9 mouse cellular contexts compared by ENCODE assay signal in genomic region chr3:85970742-85971598, GRCm38 (mm10). TPM values are rescaled to one million over a fixed set of nuclear protein-coding genes. Genes with fewer than 3 reads are reported as not detected.
A peak's percentile ranks its signal among the peaks of the same experiment; 100 is the strongest.
DNase-seq lines count a peak whose midpoint lies in the region; ATAC-seq and TF ChIP-seq lines count a peak whose summit lies in the region.
"Had no signal": no experiment of that assay in that cellular context is flagged by ENCODE, and none has a peak within 500 bp of the region (broad histone marks: within the 10 kb centered on the region; RNA-seq: fewer than 3 reads in every experiment).

Sh3d19 (plus strand) TSS chr3:85971109.

- under 1% methylated on average over 72 of the region's 73 CpGs for WGBS in forebrain, embryonic 10.5 days
- under 1% methylated on average over 57 of the region's 73 CpGs for WGBS in heart, embryonic 11.5 days (ENCODE audit: insufficient replicate concordance)
- WGBS in kidney, embryonic 16.5 days = under 1% methylated on average over 47 of the region's 73 CpGs
- WGBS in midbrain, embryonic 16.5 days = under 1% methylated on average over 46 of the region's 73 CpGs
- 0% methylated on average over 66 of the region's 73 CpGs for WGBS in stomach, postnatal 0 days

- TF ChIP-seq EP300 in stomach, postnatal 0 days (optimal IDR thresholded peaks at IDR 0.05) = no peak

- H3K9ac ChIP-seq in heart, embryonic 11.5 days (ENCODE audit: low read depth, low read length) = peak within 1 kb of the TSS; percentile 79
- H3K9ac ChIP-seq in kidney, embryonic 16.5 days (replicated peaks; ENCODE audit: low read length) = peak within 1 kb of the TSS; percentile 96
- peak within 1 kb of the TSS; percentile 93 for H3K9ac ChIP-seq in midbrain, embryonic 16.5 days (ENCODE audit: low read depth, low read length)
- H3K9ac ChIP-seq in stomach, postnatal 0 days (ENCODE audit: low read length) = peak within 1 kb of the TSS; percentile 91

- H3K27ac ChIP-seq in forebrain, embryonic 10.5 days = peak within 1 kb of the TSS; percentile 92
- peak within 1 kb of the TSS; percentile 68 for H3K27ac ChIP-seq in heart, embryonic 11.5 days (ENCODE audit: low read depth, low read length)
- peak within 1 kb of the TSS; percentile 95 for H3K27ac ChIP-seq in kidney, embryonic 16.5 days (ENCODE audit: low read length)
- peak within 1 kb of the TSS; percentile 79 for H3K27ac ChIP-seq in midbrain, embryonic 16.5 days (ENCODE audit: low read length)
- H3K27ac ChIP-seq in stomach, postnatal 0 days (replicated peaks) = peak within 1 kb of the TSS; percentile 96

- no peak for TF ChIP-seq CTCF in brain, embryonic 14.5 days (IDR thresholded peaks at IDR 0.05; ENCODE audit: borderline replicate concordance, extremely low read depth, insufficient read depth, insufficient read length)
- peak; percentile 27 for TF ChIP-seq CTCF in stomach, postnatal 0 days (IDR thresholded peaks at IDR 0.05; ENCODE audit: low read depth)

- H3K4me1 ChIP-seq in forebrain, embryonic 10.5 days = peaks cover 34% of the 10 kb centered on the region
- H3K4me1 ChIP-seq in heart, embryonic 11.5 days (ENCODE audit: control insufficient read depth, insufficient read depth, low read length) = peaks cover 6% of the 10 kb centered on the region; the same call in 1 of the 2 replicates
- peaks cover 41% of the 10 kb centered on the region for H3K4me1 ChIP-seq in kidney, embryonic 16.5 days (ENCODE audit: insufficient read depth, low read length)
- H3K4me1 ChIP-seq in midbrain, embryonic 16.5 days (ENCODE audit: control insufficient read depth, insufficient read depth, low read length) = peaks cover 14% of the 10 kb centered on the region
- no peaks in the 10 kb centered on the region for H3K4me1 ChIP-seq in stomach, postnatal 0 days (replicated peaks; ENCODE audit: control insufficient read depth, insufficient read depth)

- H3K27me3 ChIP-seq in forebrain, embryonic 10.5 days (ENCODE audit: poor library complexity, severe bottlenecking) = 0 out of 2 replicates have a peak, but pooled peaks cover 6% of the 10 kb centered on the region
- H3K27me3 ChIP-seq in heart, embryonic 11.5 days (ENCODE audit: control insufficient read depth, insufficient read depth, low read length) = no peaks in the 10 kb centered on the region
- no peaks in the 10 kb centered on the region for H3K27me3 ChIP-seq in kidney, embryonic 16.5 days (ENCODE audit: insufficient read depth, low read length)
- no peaks in the 10 kb centered on the region for H3K27me3 ChIP-seq in midbrain, embryonic 16.5 days (ENCODE audit: control insufficient read depth, insufficient read depth, low read depth, low read length)
- no peaks in the 10 kb centered on the region for H3K27me3 ChIP-seq in stomach, postnatal 0 days (ENCODE audit: control insufficient read depth, insufficient read depth, low read length)

- H3K4me3 ChIP-seq in forebrain, embryonic 10.5 days = peak within 1 kb of the TSS; percentile 86
- H3K4me3 ChIP-seq in heart, embryonic 11.5 days (ENCODE audit: low read depth, low read length) = peak within 1 kb of the TSS; percentile 76
- H3K4me3 ChIP-seq in kidney, embryonic 16.5 days (ENCODE audit: low read length) = peak within 1 kb of the TSS; percentile 87
- H3K4me3 ChIP-seq in midbrain, embryonic 16.5 days (ENCODE audit: low read depth, low read length) = peak within 1 kb of the TSS; percentile 70
- peak within 1 kb of the TSS; percentile 96 for H3K4me3 ChIP-seq in stomach, postnatal 0 days (ENCODE audit: low read depth, low read length)

- peak; percentile 60 for TF ChIP-seq POLR2A in brain, embryonic 14.5 days (IDR thresholded peaks at IDR 0.05; ENCODE audit: borderline replicate concordance, extremely low read depth, insufficient read depth, insufficient read length, poor library complexity, severe bottlenecking)

- peak; percentile 84 for DNase-seq in 3T3-L1 (ENCODE audit: low read depth, low spot score)
- peak; percentile 86 for DNase-seq in brain, embryonic 14.5 days (ENCODE audit: low read depth)
- peak; percentile 78 for DNase-seq in forebrain, embryonic 10.5 days (ENCODE audit: extremely low spot score, low spot score)
- DNase-seq in liver = peak; percentile 81
- DNase-seq in stomach, postnatal 0 days (ENCODE audit: low spot score) = peak; percentile 93

- H3K36me3 ChIP-seq in forebrain, embryonic 10.5 days (replicated peaks) = no peaks in the 10 kb centered on the region
- H3K36me3 ChIP-seq in heart, embryonic 11.5 days (ENCODE audit: control insufficient read depth, insufficient read depth, low read length) = no peaks in the 10 kb centered on the region
- H3K36me3 ChIP-seq in kidney, embryonic 16.5 days (ENCODE audit: insufficient read depth, low read length) = no peaks in the 10 kb centered on the region
- H3K36me3 ChIP-seq in midbrain, embryonic 16.5 days (ENCODE audit: control insufficient read depth, insufficient read depth, low read length) = no peaks in the 10 kb centered on the region
- no peaks in the 10 kb centered on the region for H3K36me3 ChIP-seq in stomach, postnatal 0 days (ENCODE audit: control insufficient read depth, insufficient read depth, low read length)
- H3K36me3 ChIP-seq: G1E had no signal

- peak within 1 kb of the TSS; percentile 88 for H3K4me2 ChIP-seq in heart, embryonic 11.5 days
- peak within 1 kb of the TSS; percentile 83 for H3K4me2 ChIP-seq in kidney, embryonic 16.5 days (replicated peaks; ENCODE audit: low read depth, low read length)
- H3K4me2 ChIP-seq in midbrain, embryonic 16.5 days (ENCODE audit: low read length) = peak within 1 kb of the TSS; percentile 88
- H3K4me2 ChIP-seq in stomach, postnatal 0 days (replicated peaks; ENCODE audit: low read depth) = peak within 1 kb of the TSS; percentile 81

- no peaks in the 10 kb centered on the region for H3K9me3 ChIP-seq in forebrain, embryonic 10.5 days
- no peaks in the 10 kb centered on the region for H3K9me3 ChIP-seq in heart, embryonic 11.5 days (replicated peaks; ENCODE audit: control insufficient read depth, low read length)
- H3K9me3 ChIP-seq in kidney, embryonic 16.5 days (ENCODE audit: low read length) = no peaks in the 10 kb centered on the region
- no peaks in the 10 kb centered on the region for H3K9me3 ChIP-seq in midbrain, embryonic 16.5 days (replicated peaks; ENCODE audit: control insufficient read depth, low read length, poor library complexity, severe bottlenecking)
- no peaks in the 10 kb centered on the region for H3K9me3 ChIP-seq in stomach, postnatal 0 days (ENCODE audit: control insufficient read depth, low read length)
- H3K9me3 ChIP-seq: G1E had no signal

- peak; percentile 86 for ATAC-seq in heart, embryonic 11.5 days (replicated peaks; ENCODE audit: insufficient number of reproducible peaks, low FRiP score, low TSS enrichment)
- ATAC-seq in kidney, embryonic 16.5 days (ENCODE audit: low FRiP score, low TSS enrichment) = peak; percentile 95
- ATAC-seq in midbrain, embryonic 16.5 days = peak; percentile 94
- peak; percentile 96 for ATAC-seq in stomach, postnatal 0 days (ENCODE audit: low FRiP score, low TSS enrichment)

RNA-seq across cellular contexts. Expression of gene Sh3d19, which starts in this region (rescaled TPM):
- polyA plus RNA-seq in brain, embryonic 14.5 days (2012; rRNA removed) = 13.4 and 19.4 TPM in 2 replicates
- polyA plus RNA-seq in forebrain, embryonic 10.5 days (2016; fragmentation: Nextera tagmentation; extraction: Ambion mirVana) = 7.9 and 9.3 TPM in 2 replicates
- 13.8 and 14.6 TPM in 2 replicates for polyA plus RNA-seq in heart, embryonic 11.5 days (2014; fragmentation: Nextera tagmentation; extraction: Ambion mirVana)
- polyA plus RNA-seq in kidney, embryonic 16.5 days (2015; fragmentation: Nextera tagmentation; extraction: Ambion mirVana) = 27.4 and 28.5 TPM in 2 replicates
- polyA plus RNA-seq in midbrain, embryonic 16.5 days (2015; fragmentation: Nextera tagmentation; extraction: Ambion mirVana) = 15.6 and 16.1 TPM in 2 replicates
- polyA plus RNA-seq in stomach, postnatal 0 days (2015; fragmentation: Nextera tagmentation; extraction: Ambion mirVana) = 23.0 and 23.7 TPM in 2 replicates

Comparison
In these comparisons a context has a peak if more than half of its experiments do, and no peak if none do; other contexts are left out.
1. Peak in every context shown above with its lines: DNase-seq, ATAC-seq, H3K4me3 ChIP-seq and H3K27ac ChIP-seq.